Mouse (Mus musculus) lung, embryonic 14.5 days (tissue): ENCODE results near the gene Wipi2. TPM values are rescaled to one million over a fixed set of nuclear protein-coding genes. Genes with fewer than 3 reads are reported as not detected.

Source experiments
- ATAC-seq: fragments of 200-750 bp; cut with Nextera tagmentation; 2 replicates; pipeline ENCODE4 v1.8.0; 2017; ENCODE audit warnings: mild to moderate bottlenecking, moderate TSS enrichment, moderate library complexity; ENCODE audit not compliant: insufficient read depth
- DNase-seq: peaks from one replicate; pipeline ENCODE4 v3.0.0-alpha.2; 2015
- H3K27ac ChIP-seq: fragments of 300-500 bp; sonication (generic); 2 replicates; pipeline ENCODE4 v1.5.1; 2014; ENCODE audit warnings: low read depth, mild to moderate bottlenecking, moderate library complexity
- H3K27me3 ChIP-seq: fragments of 300-500 bp; sonication (generic); 2 replicates; pipeline ENCODE4 v1.6.1; 2014; ENCODE audit warnings: low read length, control low read depth; ENCODE audit not compliant: insufficient read depth
- H3K36me3 ChIP-seq: fragments of 300-500 bp; sonication (generic); 2 replicates; pipeline ENCODE4 v1.6.1; 2014; ENCODE audit warnings: control low read depth; ENCODE audit not compliant: insufficient read depth
- H3K4me1 ChIP-seq: fragments of 300-500 bp; sonication (generic); 2 replicates; pipeline ENCODE4 v1.6.1; 2014; ENCODE audit warnings: antibody characterized with exemption, control low read depth; ENCODE audit not compliant: insufficient read depth
- H3K4me2 ChIP-seq: fragments of 300-500 bp; sonication (generic); 2 replicates; pipeline ENCODE4 v1.6.1; 2014; ENCODE audit warnings: mild to moderate bottlenecking
- H3K4me3 ChIP-seq: fragments of 300-500 bp; sonication (generic); 2 replicates; pipeline ENCODE4 v1.5.1; 2014; ENCODE audit warnings: low read depth, low read length
- H3K9ac ChIP-seq: fragments of 300-500 bp; sonication (generic); 2 replicates; pipeline ENCODE4 v1.6.1; 2014
- H3K9me3 ChIP-seq: fragments of 300-500 bp; sonication (generic); 2 replicates; pipeline ENCODE4 v1.6.1; 2016; ENCODE audit warnings: low read depth, low read length, control low read depth
- CTCF ChIP-seq: IDR thresholded peaks from 2 replicates; pipeline ENCODE4 v1.5.1; 2016; ENCODE audit warnings: antibody characterized with exemption, low read depth
- WGBS: fragments of 180-500 bp; shearing (Covaris S2); extraction: QIAGEN DNeasy Blood & Tissue Kit; methylation state at CpG from one replicate; pipeline ENCODE4 v1.1.7; 2014; 5-methylcytosine and 5-hydroxymethylcytosine counted together
- polyA plus RNA-seq: library from polyadenylated mRNA; unstranded; fragments of >200 nt; fragmentation: Nextera tagmentation; extraction: Ambion mirVana; gene quantifications from 2 replicates; pipeline ENCODE4 v1.2.1, GENCODE M21; 2014

Gene Wipi2
- polyA plus RNA-seq, 1 experiment from 2014 or later: 53.0 TPM

GRCm38 (mm10) chr5:142615638-142616037, 11.9 kb upstream of the Wipi2 start:
- Histone ChIP-seq H3K9me3 (no peaks in the 10 kb centered on the region), H3K4me1 (no peaks in the 10 kb centered on the region), H3K4me3 (no peak overlapping the region), H3K27ac (no peak overlapping the region), H3K4me2 (no peak overlapping the region), H3K27me3 (no peaks in the 10 kb centered on the region), H3K9ac (no peak overlapping the region), H3K36me3 (no peaks in the 10 kb centered on the region)
- WGBS: 84% methylated on average over 4 of the region's 4 CpGs
- DNase-seq (no peak), ATAC-seq (no peak)
- TF ChIP-seq CTCF: no peak

GRCm38 (mm10) chr5:142616326-142616725, 11.2 kb upstream of the Wipi2 start:
- no peak for TF ChIP-seq CTCF

GRCm38 (mm10) chr5:142619866-142620265, 7.6 kb upstream of the Wipi2 start:
- Histone ChIP-seq H3K27ac (no peak overlapping the region), H3K4me2 (no peak overlapping the region), H3K36me3 (no peaks in the 10 kb centered on the region), H3K9ac (no peak overlapping the region), H3K27me3 (no peaks in the 10 kb centered on the region), H3K9me3 (no peaks in the 10 kb centered on the region), H3K4me3 (no peak overlapping the region), H3K4me1 (no peaks in the 10 kb centered on the region)
- ATAC-seq: peak; percentile 47; the same call in 1 of the 2 replicates
- DNase-seq: peak; percentile 60
- WGBS: 16% methylated on average over 5 of the region's 5 CpGs
- peak; percentile 76 for TF ChIP-seq CTCF

More at GRCm38 (mm10) chr5:142616326-142616725, 11.2 kb upstream of the Wipi2 start:
- H3K9ac ChIP-seq: no peak overlapping the region
- 41% methylated on average over 6 of the region's 6 CpGs for WGBS
- H3K4me3 ChIP-seq: no peak overlapping the region
- H3K4me1 ChIP-seq: no peaks in the 10 kb centered on the region
- no peaks in the 10 kb centered on the region for H3K9me3 ChIP-seq
- no peak overlapping the region for H3K27ac ChIP-seq
- H3K36me3 ChIP-seq: no peaks in the 10 kb centered on the region
- H3K4me2 ChIP-seq: no peak overlapping the region
- no peak for DNase-seq
- no peaks in the 10 kb centered on the region for H3K27me3 ChIP-seq
- ATAC-seq: no peak

GRCm38 (mm10) chr5:142621421-142621820, 6.1 kb upstream of the Wipi2 start:
- no peaks in the 10 kb centered on the region for H3K27me3 ChIP-seq
- no peaks in the 10 kb centered on the region for H3K4me1 ChIP-seq
- no peak overlapping the region for H3K27ac ChIP-seq
- no peaks in the 10 kb centered on the region for H3K9me3 ChIP-seq
- no peak for TF ChIP-seq CTCF
- no peak overlapping the region for H3K4me2 ChIP-seq
- DNase-seq (no peak), ATAC-seq (no peak)
- no peak overlapping the region for H3K9ac ChIP-seq
- no peaks in the 10 kb centered on the region for H3K36me3 ChIP-seq
- 60% methylated on average over 2 of the region's 2 CpGs for WGBS
- no peak overlapping the region for H3K4me3 ChIP-seq

- no peaks in the 10 kb centered on the region for H3K36me3 ChIP-seq
- no peak overlapping the region for H3K27ac ChIP-seq
- TF ChIP-seq CTCF: no peak
- H3K9me3 ChIP-seq: no peaks in the 10 kb centered on the region
- H3K9ac ChIP-seq: no peak overlapping the region
- no peak overlapping the region for H3K4me2 ChIP-seq
- H3K27me3 ChIP-seq: no peaks in the 10 kb centered on the region
- ATAC-seq (no peak), DNase-seq (no peak)
- 44% methylated on average over 1 of the region's 1 CpGs for WGBS
- H3K4me3 ChIP-seq: no peak overlapping the region
- no peaks in the 10 kb centered on the region for H3K4me1 ChIP-seq
Observed at GRCm38 (mm10) chr5:142622134-142622533, 5.4 kb upstream of the Wipi2 start.

GRCm38 (mm10) chr5:142623080-142623479, 4.4 kb upstream of the Wipi2 start:
- 86% methylated on average over 7 of the region's 7 CpGs for WGBS
- no peak overlapping the region for H3K27ac ChIP-seq
- no peak for ATAC-seq

GRCm38 (mm10) chr5:142628726-142629662, 1.5 kb downstream of the Wipi2 start:
- H3K4me1 ChIP-seq: peaks cover 8% of the 10 kb centered on the region; the same call in 1 of the 2 replicates
- H3K4me3 ChIP-seq: peak overlapping the region; percentile 95
- peaks cover 4% of the 10 kb centered on the region for H3K36me3 ChIP-seq
- H3K4me2 ChIP-seq: peak overlapping the region; percentile 91
- no peaks in the 10 kb centered on the region for H3K27me3 ChIP-seq
- 1% methylated on average over 68 of the region's 69 CpGs for WGBS
- peak overlapping the region; percentile 92 for H3K9ac ChIP-seq
- TF ChIP-seq CTCF: no peak
- peak overlapping the region; percentile 88 for H3K27ac ChIP-seq
- peak; percentile 98 for DNase-seq
- no peaks in the 10 kb centered on the region for H3K9me3 ChIP-seq
- peak; percentile 98 for ATAC-seq

More at GRCm38 (mm10) chr5:142623080-142623479, 4.4 kb upstream of the Wipi2 start:
- no peaks in the 10 kb centered on the region for H3K4me1 ChIP-seq
- no peak overlapping the region for H3K4me2 ChIP-seq
- no peak overlapping the region for H3K4me3 ChIP-seq
- no peak overlapping the region for H3K9ac ChIP-seq
- no peaks in the 10 kb centered on the region for H3K9me3 ChIP-seq
- DNase-seq: no peak
- H3K36me3 ChIP-seq: no peaks in the 10 kb centered on the region
- peak; percentile 21 for TF ChIP-seq CTCF
- no peaks in the 10 kb centered on the region for H3K27me3 ChIP-seq
